Comparison of ENCODE assay signal across 20 mouse cellular contexts in the genomic region with DNA sequence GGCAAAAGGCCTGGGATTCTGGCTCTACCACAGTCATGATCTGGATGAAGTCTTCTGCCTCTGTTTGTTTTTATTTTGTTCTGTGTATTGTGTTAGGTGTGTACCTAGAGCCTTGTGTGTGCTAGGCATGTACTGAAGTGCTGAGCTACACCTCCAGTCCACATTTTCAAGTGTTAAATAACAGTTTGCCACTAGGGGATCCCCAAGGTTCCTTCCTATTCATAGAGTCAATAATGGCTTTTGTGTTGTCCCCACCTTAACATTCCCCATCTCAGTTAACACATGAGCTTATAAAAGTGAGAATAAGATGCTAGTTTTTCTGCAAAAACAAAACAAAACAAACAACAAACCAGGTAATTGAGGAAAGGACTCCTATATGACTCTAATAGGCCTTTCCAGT. TPM values are rescaled to one million over a fixed set of nuclear protein-coding genes. Genes with fewer than 3 reads are reported as not detected.
DNase-seq lines count a peak whose midpoint lies in the region; ATAC-seq and TF ChIP-seq lines count a peak whose summit lies in the region.
"Had no signal": no experiment of that assay in that cellular context is flagged by ENCODE, and none has a peak within 500 bp of the region (broad histone marks: within the 10 kb centered on the region; RNA-seq: fewer than 3 reads in every experiment).

No protein-coding gene starts in this region.

- intact Hi-C loops in left cerebral cortex, adult 2 months (cut with DNase I) = loop anchor here (2.0 to 10.0 kb wide), 3 partner anchors 191 to 566 kb away; no protein-coding TSS in a partner anchor
- intact Hi-C loops in left cerebral cortex, postnatal 36 days (cut with DNase I) = loop anchor here (2.0 to 5.0 kb wide), 3 partner anchors 191 to 566 kb away; no protein-coding TSS in a partner anchor

- no peak for ATAC-seq in forebrain, postnatal 0 days
- no peak for ATAC-seq in forebrain, embryonic 11.5 days (replicated peaks; ENCODE audit: low FRiP score)
- no peak for ATAC-seq in heart, embryonic 11.5 days (replicated peaks; ENCODE audit: insufficient number of reproducible peaks, low FRiP score, low TSS enrichment)
- ATAC-seq: forebrain, embryonic 13.5 days; inflammation-experienced regulatory T-cells, adult 6 months had no signal

- H3K9me3 ChIP-seq in forebrain, postnatal 0 days (ENCODE audit: low read length) = no peaks in the 10 kb centered on the region
- H3K9me3 ChIP-seq in forebrain, embryonic 11.5 days (ENCODE audit: control insufficient read depth, low read length) = no peaks in the 10 kb centered on the region
- H3K9me3 ChIP-seq in heart, embryonic 11.5 days (replicated peaks; ENCODE audit: control insufficient read depth, low read length) = no peaks in the 10 kb centered on the region
- H3K9me3 ChIP-seq: forebrain, embryonic 13.5 days; kidney, embryonic 15.5 days; limb, embryonic 15.5 days; midbrain, embryonic 10.5 days had no signal

- H3K4me1 ChIP-seq in forebrain, postnatal 0 days (ENCODE audit: insufficient read depth) = no peaks in the 10 kb centered on the region
- H3K4me1 ChIP-seq in forebrain, embryonic 11.5 days (replicated peaks; ENCODE audit: control insufficient read depth, insufficient read depth, low read length) = no peaks in the 10 kb centered on the region
- H3K4me1 ChIP-seq in heart, embryonic 11.5 days (ENCODE audit: control insufficient read depth, insufficient read depth, low read length) = no peaks in the 10 kb centered on the region
- H3K4me1 ChIP-seq: forebrain, embryonic 13.5 days; limb, embryonic 15.5 days; midbrain, embryonic 10.5 days had no signal

- no peaks in the 10 kb centered on the region for H3K27me3 ChIP-seq in forebrain, postnatal 0 days (ENCODE audit: insufficient read depth, low read length)
- H3K27me3 ChIP-seq in forebrain, embryonic 11.5 days (ENCODE audit: control insufficient read depth, insufficient read depth, low read length) = no peaks in the 10 kb centered on the region
- no peaks in the 10 kb centered on the region for H3K27me3 ChIP-seq in heart, embryonic 11.5 days (ENCODE audit: control insufficient read depth, insufficient read depth, low read length)
- H3K27me3 ChIP-seq: forebrain, embryonic 13.5 days; kidney, embryonic 15.5 days; limb, embryonic 15.5 days had no signal

- no peak for DNase-seq in forebrain, postnatal 0 days
- DNase-seq in forebrain, embryonic 11.5 days (ENCODE audit: low spot score) = no peak
- no peak for DNase-seq in left cerebral cortex, adult 2 months (ENCODE audit: extremely low spot score in 1 of 2, low spot score in 2 of 2)
- DNase-seq in left cerebral cortex, postnatal 36 days (ENCODE audit: low spot score in 2 of 2) = no peak
- DNase-seq in 416B (ENCODE audit: low read depth) = peak; percentile 51
- peak; percentile 19 for DNase-seq in R1 (ENCODE audit: low read depth, low spot score)
- no peak for DNase-seq in layer of hippocampus, adult 18-20 months (ENCODE audit: low spot score in 2 of 2)
- DNase-seq: cerebellum, adult 8-10 months; gastrocnemius, postnatal 14 days; layer of hippocampus, postnatal 36 days; lung, postnatal 4 days; right cerebral cortex, adult 18-20 months had no signal

- no peak overlapping the region for H3K27ac ChIP-seq in forebrain, postnatal 0 days (ENCODE audit: low read depth, low read length)
- no peak overlapping the region for H3K27ac ChIP-seq in forebrain, embryonic 11.5 days (ENCODE audit: low read depth, low read length)
- H3K27ac ChIP-seq in left cerebral cortex, adult 2 months = no peak overlapping the region
- no peak overlapping the region for H3K27ac ChIP-seq in heart, embryonic 11.5 days (ENCODE audit: low read depth, low read length)
- H3K27ac ChIP-seq: forebrain, embryonic 13.5 days; kidney, embryonic 15.5 days; limb, embryonic 15.5 days; midbrain, embryonic 10.5 days had no signal

- H3K36me3 ChIP-seq in forebrain, postnatal 0 days (ENCODE audit: insufficient read depth) = no peaks in the 10 kb centered on the region
- H3K36me3 ChIP-seq in forebrain, embryonic 11.5 days (ENCODE audit: control insufficient read depth, insufficient read depth, low read length) = no peaks in the 10 kb centered on the region
- H3K36me3 ChIP-seq in heart, embryonic 11.5 days (ENCODE audit: control insufficient read depth, insufficient read depth, low read length) = no peaks in the 10 kb centered on the region
- H3K36me3 ChIP-seq: kidney, embryonic 15.5 days; limb, embryonic 15.5 days; midbrain, embryonic 10.5 days had no signal

- TF ChIP-seq CTCF in forebrain, postnatal 0 days (IDR thresholded peaks at IDR 0.05; ENCODE audit: low read depth) = peak; percentile 46
- TF ChIP-seq CTCF in left cerebral cortex, adult 2 months (IDR thresholded peaks at IDR 0.05) = peak; percentile 26

- no peak overlapping the region for H3K9ac ChIP-seq in forebrain, postnatal 0 days
- H3K9ac ChIP-seq in forebrain, embryonic 11.5 days (ENCODE audit: low read length) = no peak overlapping the region
- no peak overlapping the region for H3K9ac ChIP-seq in heart, embryonic 11.5 days (ENCODE audit: low read depth, low read length)
- H3K9ac ChIP-seq: forebrain, embryonic 13.5 days; kidney, embryonic 15.5 days; limb, embryonic 15.5 days had no signal

- no peak overlapping the region for H3K4me2 ChIP-seq in forebrain, postnatal 0 days (ENCODE audit: low read depth)
- H3K4me2 ChIP-seq in forebrain, embryonic 11.5 days (ENCODE audit: low read depth, low read length, severe bottlenecking) = no peak overlapping the region
- no peak overlapping the region for H3K4me2 ChIP-seq in heart, embryonic 11.5 days
- H3K4me2 ChIP-seq: forebrain, embryonic 13.5 days; kidney, embryonic 15.5 days; limb, embryonic 15.5 days had no signal

- no peak overlapping the region for H3K4me3 ChIP-seq in forebrain, postnatal 0 days (ENCODE audit: low read depth, low read length)
- no peak overlapping the region for H3K4me3 ChIP-seq in forebrain, embryonic 11.5 days (ENCODE audit: low read depth, low read length)
- no peak overlapping the region for H3K4me3 ChIP-seq in left cerebral cortex, adult 2 months
- H3K4me3 ChIP-seq in heart, embryonic 11.5 days (ENCODE audit: low read depth, low read length) = no peak overlapping the region
- H3K4me3 ChIP-seq: forebrain, embryonic 13.5 days; kidney, embryonic 15.5 days; limb, embryonic 15.5 days; midbrain, embryonic 10.5 days had no signal

RNA-seq across cellular contexts. Expression of a gene that starts 7.7 kb away (rescaled TPM):
- 71.3 and 87.9 TPM in 2 replicates for total RNA-seq in forebrain, postnatal 0 days (2014; rRNA removed)
- 156 TPM in 2 replicates for polyA plus RNA-seq in forebrain, postnatal 0 days (2015; fragmentation: Nextera tagmentation; extraction: Ambion mirVana)
- 200 and 201 TPM in 2 replicates for polyA plus RNA-seq in forebrain, embryonic 11.5 days (2014; fragmentation: Nextera tagmentation; extraction: Ambion mirVana)
- 100 to 1,000 TPM; 125 to 134 TPM for total RNA-seq in left cerebral cortex, adult 2 months (2021)
- total RNA-seq in left cerebral cortex, postnatal 36 days (2021) = 100 to 1,000 TPM; 112 to 114 TPM
- polyA plus RNA-seq in heart, embryonic 11.5 days (2014; fragmentation: Nextera tagmentation; extraction: Ambion mirVana) = 93.6 and 103 TPM in 2 replicates
- 10 to 100 TPM; 91.8 to 95.7 TPM for total RNA-seq in layer of hippocampus, adult 18-20 months (2021)

RNA-seq across cellular contexts. Expression of a gene that starts 56.7 kb away (rescaled TPM):
- 0.14 and 0.23 TPM in 2 replicates for total RNA-seq in forebrain, postnatal 0 days (2014; rRNA removed)
- 0.27 and 0.33 TPM in 2 replicates for polyA plus RNA-seq in forebrain, postnatal 0 days (2015; fragmentation: Nextera tagmentation; extraction: Ambion mirVana)
- not detected in 2 replicates for polyA plus RNA-seq in forebrain, embryonic 11.5 days (2014; fragmentation: Nextera tagmentation; extraction: Ambion mirVana)
- total RNA-seq in left cerebral cortex, adult 2 months (2021) = 1 to 10 TPM; 1.5 to 1.7 TPM
- total RNA-seq in left cerebral cortex, postnatal 36 days (2021) = 1 to 10 TPM; 1.3 to 1.8 TPM
- 21.4 and 23.9 TPM in 2 replicates for polyA plus RNA-seq in heart, embryonic 11.5 days (2014; fragmentation: Nextera tagmentation; extraction: Ambion mirVana)
- 1 to 10 TPM in 1 of 2 experiments, under 1 TPM in 1; 0.82 to 1.0 TPM for total RNA-seq in layer of hippocampus, adult 18-20 months (2021)
- polyA plus RNA-seq: forebrain, embryonic 13.5 days; large intestine, adult 2 months; midbrain, embryonic 10.5 days; small intestine, adult 2 months had no signal

Comparison
In these comparisons a context has a peak if more than half of its experiments do, and no peak if none do; other contexts are left out.
1. DNase-seq: peak in 416B (single experiment) and R1 (single experiment); none in forebrain, postnatal 0 days (single experiment), forebrain, embryonic 11.5 days (single experiment), left cerebral cortex, adult 2 months (0 of 2), left cerebral cortex, postnatal 36 days (0 of 2) and layer of hippocampus, adult 18-20 months (0 of 2).